Mouse (Mus musculus): ENCODE data around the gene Syne4. TPM values are rescaled to one million over a fixed set of nuclear protein-coding genes. Genes with fewer than 3 reads are reported as not detected.

Gene Syne4
- polyA plus RNA-seq, 1 experiment from 2014 or later: 14.8 TPM

DNA sequence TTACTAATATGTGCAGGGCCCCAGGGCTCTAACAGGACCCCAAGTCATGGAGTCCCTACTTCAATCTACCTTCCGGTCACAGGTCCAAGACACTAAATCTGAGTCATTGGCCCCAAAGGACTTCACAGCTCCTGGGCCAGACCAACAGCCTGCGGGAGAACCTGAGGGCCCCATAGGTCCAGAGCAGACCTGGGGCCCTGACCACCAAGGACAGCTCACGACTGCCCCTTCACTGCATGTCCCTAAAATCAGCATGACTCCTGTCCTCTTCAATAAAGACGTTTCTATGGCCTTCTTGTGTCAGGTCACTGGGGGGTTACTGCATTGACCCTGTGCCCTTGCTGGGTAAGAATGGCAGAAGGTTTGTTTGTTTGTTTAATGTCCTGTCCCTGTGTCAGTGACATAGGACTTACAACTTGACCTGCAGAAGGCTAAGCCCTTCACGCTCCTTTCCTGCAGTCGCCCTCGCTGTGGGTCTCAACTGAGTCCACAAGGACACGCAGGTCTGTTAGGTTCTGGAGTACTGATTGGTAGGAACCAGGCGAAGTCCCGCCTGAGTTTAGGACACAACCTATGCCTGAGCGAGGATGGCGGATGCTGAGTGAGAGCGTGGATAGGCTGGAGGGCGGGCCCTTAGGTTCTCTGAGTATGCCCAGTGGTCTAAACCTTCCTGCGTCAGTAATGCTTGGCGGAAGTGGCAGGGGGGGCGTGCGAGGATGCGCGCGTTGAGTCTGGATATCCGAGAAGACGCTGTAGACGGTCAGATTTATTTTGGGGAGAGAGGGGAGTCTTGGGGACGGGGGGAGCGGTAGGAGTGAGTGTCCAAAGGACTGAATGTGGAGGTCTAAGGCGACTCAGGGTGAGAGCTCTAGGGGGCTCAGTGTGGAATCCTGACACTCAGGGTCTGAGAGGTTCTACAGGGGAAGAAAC is 6.3 kb upstream of the Syne4 start, which contains the start of gene Alkbh6:
Gene Alkbh6, plus strand, starts transcription at position 642 of the 930 bp plus-strand sequence.
- Histone ChIP-seq H3K4me2 (ENCODE audit: low read length) (peak within 1 kb of the TSS; percentile 97), H3K4me3 (ENCODE audit: low read length) (peak within 1 kb of the TSS; percentile 73), H3K4me1 (ENCODE audit: control insufficient read depth, insufficient read depth, low read depth, low read length) (peaks cover 19% of the 10 kb centered on the region), H3K9ac (ENCODE audit: low read depth, low read length) (peak within 1 kb of the TSS; percentile 79), H3K27me3 (replicated peaks; ENCODE audit: control insufficient read depth, insufficient read depth, low read length) (no peaks in the 10 kb centered on the region), H3K9me3 (ENCODE audit: control insufficient read depth, low read length) (no peaks in the 10 kb centered on the region), H3K27ac (ENCODE audit: low read depth, low read length) (peak within 1 kb of the TSS; percentile 73), H3K36me3 (ENCODE audit: control insufficient read depth, insufficient read depth, low read length) (peaks cover 15% of the 10 kb centered on the region)
- ATAC-seq: peak; percentile 100
- WGBS: 4% methylated on average over 27 of the region's 27 CpGs

GRCm38 (mm10) chr7:30309395-30310129 is 5.0 kb upstream of the Syne4 start:
- WGBS: 71% methylated on average over 15 of the region's 15 CpGs
- peak overlapping the region; percentile 79 for H3K9ac ChIP-seq (ENCODE audit: low read depth, low read length)
- peak overlapping the region; percentile 97 for H3K4me2 ChIP-seq (ENCODE audit: low read length)
- no peaks in the 10 kb centered on the region for H3K27me3 ChIP-seq (replicated peaks; ENCODE audit: control insufficient read depth, insufficient read depth, low read length)
- no peaks in the 10 kb centered on the region for H3K9me3 ChIP-seq (ENCODE audit: control insufficient read depth, low read length)
- peak overlapping the region; percentile 73 for H3K27ac ChIP-seq (ENCODE audit: low read depth, low read length)
- peak overlapping the region; percentile 73 for H3K4me3 ChIP-seq (ENCODE audit: low read length)
- ATAC-seq: no peak
- H3K36me3 ChIP-seq (ENCODE audit: control insufficient read depth, insufficient read depth, low read length): peaks cover 10% of the 10 kb centered on the region
- peaks cover 19% of the 10 kb centered on the region for H3K4me1 ChIP-seq (ENCODE audit: control insufficient read depth, insufficient read depth, low read depth, low read length)

DNA sequence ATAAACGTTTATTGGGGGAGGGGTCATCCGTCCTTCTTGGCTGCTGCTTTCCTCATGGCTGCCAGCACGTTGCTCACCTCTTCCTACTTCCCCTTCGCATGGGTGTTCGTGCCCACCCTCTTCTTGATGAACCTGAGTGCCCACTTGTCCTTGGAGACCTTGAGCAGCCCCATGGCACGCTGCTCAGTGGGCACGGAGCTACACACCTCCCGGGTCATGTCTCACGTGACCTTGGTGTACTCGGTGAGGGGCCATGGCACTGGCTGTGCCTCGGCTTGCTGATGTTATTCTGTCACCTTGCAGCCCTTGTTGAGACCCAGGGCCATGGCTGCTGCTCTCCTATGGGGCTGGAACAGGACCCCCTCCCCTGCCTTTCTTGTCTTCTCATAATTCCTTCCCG is 4.5 kb upstream of the Syne4 start:
- 92% methylated on average over 12 of the region's 12 CpGs for WGBS
- Histone ChIP-seq H3K9ac (ENCODE audit: low read depth, low read length) (no peak overlapping the region), H3K36me3 (ENCODE audit: control insufficient read depth, insufficient read depth, low read length) (peaks cover 10% of the 10 kb centered on the region), H3K4me1 (ENCODE audit: control insufficient read depth, insufficient read depth, low read depth, low read length) (peaks cover 19% of the 10 kb centered on the region), H3K27me3 (replicated peaks; ENCODE audit: control insufficient read depth, insufficient read depth, low read length) (no peaks in the 10 kb centered on the region), H3K9me3 (ENCODE audit: control insufficient read depth, low read length) (no peaks in the 10 kb centered on the region), H3K4me2 (ENCODE audit: low read length) (no peak overlapping the region), H3K27ac (ENCODE audit: low read depth, low read length) (no peak overlapping the region), H3K4me3 (ENCODE audit: low read length) (no peak overlapping the region)
- no peak for ATAC-seq

DNA sequence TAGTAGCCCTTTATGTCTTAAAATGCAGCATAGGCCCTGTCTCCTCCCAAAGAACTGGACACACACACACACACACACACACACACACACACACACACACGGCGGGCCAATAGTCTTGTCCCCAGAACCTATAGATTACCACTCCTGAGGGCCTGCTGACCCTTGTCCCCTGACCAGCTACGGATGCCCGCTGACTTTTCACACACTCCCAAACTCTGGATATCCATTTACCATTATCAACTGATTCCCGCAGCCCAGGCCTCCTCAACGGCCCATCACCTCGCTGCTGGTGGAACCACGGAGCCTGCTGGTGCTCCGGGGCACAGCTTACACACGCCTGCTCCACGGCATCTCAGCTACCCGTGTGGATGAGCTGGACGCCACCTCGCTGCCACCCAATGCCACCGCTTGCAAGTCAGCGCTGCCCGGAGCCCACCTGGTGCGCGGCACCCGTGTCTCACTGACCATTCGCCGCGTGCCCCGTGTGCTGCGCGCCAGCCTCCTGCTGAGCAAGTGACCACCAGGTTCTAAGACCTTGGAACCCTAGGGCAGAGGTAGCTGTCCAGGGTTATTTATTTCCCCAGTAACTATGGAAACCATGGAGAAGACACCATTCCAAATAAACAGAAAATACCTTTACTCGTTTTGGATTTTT is 814 bp upstream of the Syne4 start:
- H3K9ac ChIP-seq (ENCODE audit: low read depth, low read length): no peak overlapping the region
- no peaks in the 10 kb centered on the region for H3K27me3 ChIP-seq (replicated peaks; ENCODE audit: control insufficient read depth, insufficient read depth, low read length)
- H3K9me3 ChIP-seq (ENCODE audit: control insufficient read depth, low read length): no peaks in the 10 kb centered on the region
- H3K36me3 ChIP-seq (ENCODE audit: control insufficient read depth, insufficient read depth, low read length): no peaks in the 10 kb centered on the region
- H3K4me1 ChIP-seq (ENCODE audit: control insufficient read depth, insufficient read depth, low read depth, low read length): peaks cover 13% of the 10 kb centered on the region
- ATAC-seq: no peak
- no peak overlapping the region for H3K4me3 ChIP-seq (ENCODE audit: low read length)
- no peak overlapping the region for H3K27ac ChIP-seq (ENCODE audit: low read depth, low read length)
- no peak overlapping the region for H3K4me2 ChIP-seq (ENCODE audit: low read length)
- 53% methylated on average over 27 of the region's 27 CpGs for WGBS

DNA sequence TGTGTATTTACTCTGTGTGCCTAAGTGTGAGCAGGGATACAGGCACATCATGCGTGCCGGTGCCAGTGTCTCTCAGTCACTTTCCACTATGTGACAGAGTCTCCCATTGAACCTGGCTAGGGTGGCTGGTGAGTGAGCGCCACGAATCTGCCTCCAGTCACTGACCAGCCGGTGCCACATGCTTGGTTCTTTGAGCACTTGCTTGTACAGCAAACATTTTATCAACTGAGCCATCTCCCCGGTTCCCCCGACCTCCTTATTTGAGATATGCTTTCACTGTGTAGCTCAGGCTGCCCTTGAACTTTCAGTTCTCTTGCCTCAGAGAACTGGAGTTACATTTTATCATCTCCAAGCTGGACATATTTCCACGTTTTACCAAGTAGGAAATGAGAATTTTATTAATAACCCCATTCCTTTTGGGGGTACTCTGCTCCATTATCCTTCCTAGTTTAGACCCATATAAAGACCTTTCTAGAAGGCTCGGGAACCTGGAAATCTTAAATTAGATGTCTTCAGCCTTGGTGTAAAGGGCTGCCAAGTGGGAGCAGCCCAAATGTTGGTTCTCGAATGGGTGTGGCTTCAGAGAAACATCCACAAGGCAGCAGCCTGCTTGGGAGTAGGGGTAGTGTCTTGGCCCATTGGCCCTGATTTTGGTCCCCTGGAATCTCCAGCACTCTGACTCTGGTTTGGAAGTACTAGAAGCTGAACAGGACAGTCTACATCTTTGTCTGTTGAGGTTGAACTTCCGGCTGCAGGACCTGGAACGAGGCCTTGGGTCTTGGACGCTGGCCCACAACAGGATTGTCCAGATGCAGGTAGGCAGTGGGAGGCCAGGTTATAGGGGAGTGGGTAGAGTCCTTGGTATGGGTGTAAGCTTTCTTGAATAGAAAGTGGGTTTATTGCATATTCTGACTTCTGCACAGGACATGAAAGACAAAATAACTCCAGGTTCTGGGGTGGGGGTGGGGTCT is 1.2 kb downstream of the Syne4 start:
- no peak for ATAC-seq
- Histone ChIP-seq H3K27ac (ENCODE audit: low read depth, low read length) (no peak overlapping the region), H3K4me3 (ENCODE audit: low read length) (no peak overlapping the region), H3K27me3 (replicated peaks; ENCODE audit: control insufficient read depth, insufficient read depth, low read length) (no peaks in the 10 kb centered on the region), H3K9me3 (ENCODE audit: control insufficient read depth, low read length) (no peaks in the 10 kb centered on the region), H3K36me3 (ENCODE audit: control insufficient read depth, insufficient read depth, low read length) (no peaks in the 10 kb centered on the region), H3K9ac (ENCODE audit: low read depth, low read length) (no peak overlapping the region), H3K4me2 (ENCODE audit: low read length) (no peak overlapping the region), H3K4me1 (ENCODE audit: control insufficient read depth, insufficient read depth, low read depth, low read length) (no peaks in the 10 kb centered on the region)
- 84% methylated on average over 13 of the region's 13 CpGs for WGBS

DNA sequence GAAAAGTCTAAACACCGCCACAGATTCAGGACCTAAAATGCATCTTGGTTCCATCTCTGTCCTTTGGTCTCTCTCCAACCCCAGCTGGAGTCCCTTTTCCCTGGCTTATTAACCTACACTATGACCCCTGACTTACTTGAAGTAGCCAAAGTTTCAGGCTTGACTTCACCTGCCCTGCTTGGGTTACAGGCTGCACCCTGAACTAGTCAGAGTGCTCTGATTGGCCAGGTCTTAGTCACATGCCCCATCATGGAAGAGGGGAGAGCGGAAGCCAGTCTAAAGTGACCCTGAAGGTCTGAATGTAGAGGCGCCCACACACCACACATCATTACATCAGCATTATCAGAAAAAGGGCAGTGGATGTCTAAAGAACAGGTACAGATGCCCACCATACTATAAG is 3.5 kb downstream of the Syne4 start:
- H3K4me1 ChIP-seq (ENCODE audit: control insufficient read depth, insufficient read depth, low read depth, low read length): peaks cover 10% of the 10 kb centered on the region
- no peaks in the 10 kb centered on the region for H3K36me3 ChIP-seq (ENCODE audit: control insufficient read depth, insufficient read depth, low read length)
- ATAC-seq: no peak
- no peaks in the 10 kb centered on the region for H3K9me3 ChIP-seq (ENCODE audit: control insufficient read depth, low read length)
- no peak overlapping the region for H3K9ac ChIP-seq (ENCODE audit: low read depth, low read length)
- H3K27me3 ChIP-seq (replicated peaks; ENCODE audit: control insufficient read depth, insufficient read depth, low read length): no peaks in the 10 kb centered on the region
- WGBS: 85% methylated on average over 3 of the region's 3 CpGs
- H3K4me2 ChIP-seq (ENCODE audit: low read length): no peak overlapping the region
- H3K4me3 ChIP-seq (ENCODE audit: low read length): no peak overlapping the region
- no peak overlapping the region for H3K27ac ChIP-seq (ENCODE audit: low read depth, low read length)

GRCm38 (mm10) chr7:30320946-30321345 is 6.3 kb downstream of the Syne4 start:
- Histone ChIP-seq H3K9ac (ENCODE audit: low read depth, low read length) (no peak overlapping the region), H3K27me3 (replicated peaks; ENCODE audit: control insufficient read depth, insufficient read depth, low read length) (no peaks in the 10 kb centered on the region), H3K27ac (ENCODE audit: low read depth, low read length) (no peak overlapping the region), H3K4me1 (ENCODE audit: control insufficient read depth, insufficient read depth, low read depth, low read length) (peaks cover 10% of the 10 kb centered on the region), H3K9me3 (ENCODE audit: control insufficient read depth, low read length) (no peaks in the 10 kb centered on the region), H3K4me3 (ENCODE audit: low read length) (no peak overlapping the region; the same call in 1 of the 2 replicates), H3K4me2 (ENCODE audit: low read length) (peak overlapping the region; percentile 80), H3K36me3 (ENCODE audit: control insufficient read depth, insufficient read depth, low read length) (no peaks in the 10 kb centered on the region)
- 88% methylated on average over 2 of the region's 2 CpGs for WGBS
- no peak for ATAC-seq

GRCm38 (mm10) chr7:30321539-30322284 is 7.1 kb downstream of the Syne4 start, which contains the start of gene E130208F15Rik:
TSS of gene E130208F15Rik (plus strand) at chr7:30321740.
- WGBS: 0% methylated on average over 54 of the region's 63 CpGs
- H3K27me3 ChIP-seq (replicated peaks; ENCODE audit: control insufficient read depth, insufficient read depth, low read length): no peaks in the 10 kb centered on the region
- peak within 1 kb of the TSS; percentile 81 for H3K4me3 ChIP-seq (ENCODE audit: low read length)
- H3K4me1 ChIP-seq (ENCODE audit: control insufficient read depth, insufficient read depth, low read depth, low read length): peaks cover 10% of the 10 kb centered on the region
- H3K27ac ChIP-seq (ENCODE audit: low read depth, low read length): peak within 1 kb of the TSS; percentile 78
- H3K9ac ChIP-seq (ENCODE audit: low read depth, low read length): peak within 1 kb of the TSS; percentile 90
- no peaks in the 10 kb centered on the region for H3K9me3 ChIP-seq (ENCODE audit: control insufficient read depth, low read length)
- no peaks in the 10 kb centered on the region for H3K36me3 ChIP-seq (ENCODE audit: control insufficient read depth, insufficient read depth, low read length)
- ATAC-seq: peak; percentile 74
- H3K4me2 ChIP-seq (ENCODE audit: low read length): peak within 1 kb of the TSS; percentile 80

Data from hindbrain, embryonic 16.5 days (tissue).